12 mouse cellular contexts compared by ENCODE assay signal in genomic region chr10:41221204-41221603, GRCm38 (mm10).
DNase-seq lines count a peak whose midpoint lies in the region; ATAC-seq and TF ChIP-seq lines count a peak whose summit lies in the region.
"Had no signal": no experiment of that assay in that cellular context is flagged by ENCODE, and none has a peak within 500 bp of the region (broad histone marks: within the 10 kb centered on the region; RNA-seq: fewer than 3 reads in every experiment).

No protein-coding gene starts in this region.

- no peaks in the 10 kb centered on the region for H3K36me3 ChIP-seq in forebrain, embryonic 16.5 days (ENCODE audit: control insufficient read depth, insufficient read depth)
- 0 out of 2 replicates have a peak, but pooled peaks cover 2% of the 10 kb centered on the region for H3K36me3 ChIP-seq in forebrain, embryonic 15.5 days
- H3K36me3 ChIP-seq in midbrain, embryonic 14.5 days (ENCODE audit: control insufficient read depth, insufficient read depth, low read length) = no peaks in the 10 kb centered on the region; the same call in 1 of the 2 replicates
- peaks cover 5% of the 10 kb centered on the region; the same call in 1 of the 2 replicates for H3K36me3 ChIP-seq in midbrain, postnatal 0 days (ENCODE audit: insufficient read depth, low read length)
- H3K36me3 ChIP-seq: embryonic facial prominence, embryonic 12.5 days had no signal

- TF ChIP-seq POLR2A in brain, embryonic 14.5 days (IDR thresholded peaks at IDR 0.05; ENCODE audit: borderline replicate concordance, extremely low read depth, insufficient read depth, insufficient read length, poor library complexity, severe bottlenecking) = no peak

- H3K27ac ChIP-seq in forebrain, embryonic 16.5 days (ENCODE audit: low read length) = no peak overlapping the region
- no peak overlapping the region for H3K27ac ChIP-seq in forebrain, embryonic 15.5 days (replicated peaks)
- H3K27ac ChIP-seq in midbrain, embryonic 14.5 days (replicated peaks; ENCODE audit: low read depth, low read length) = no peak overlapping the region
- no peak overlapping the region for H3K27ac ChIP-seq in midbrain, postnatal 0 days (ENCODE audit: low read depth, low read length)
- H3K27ac ChIP-seq: embryonic facial prominence, embryonic 12.5 days; macrophage had no signal

- H3K4me1 ChIP-seq in forebrain, embryonic 16.5 days (replicated peaks; ENCODE audit: control insufficient read depth, insufficient read depth, low read length) = no peaks in the 10 kb centered on the region
- H3K4me1 ChIP-seq in forebrain, embryonic 15.5 days = no peaks in the 10 kb centered on the region
- no peaks in the 10 kb centered on the region for H3K4me1 ChIP-seq in midbrain, embryonic 14.5 days (ENCODE audit: control insufficient read depth, insufficient read depth, low read length)
- H3K4me1 ChIP-seq in midbrain, postnatal 0 days (ENCODE audit: insufficient read depth, low read length) = no peaks in the 10 kb centered on the region
- H3K4me1 ChIP-seq: embryonic facial prominence, embryonic 12.5 days had no signal

- no peak overlapping the region for H3K4me2 ChIP-seq in forebrain, embryonic 16.5 days (ENCODE audit: low read length)
- no peak overlapping the region for H3K4me2 ChIP-seq in forebrain, embryonic 15.5 days (replicated peaks)
- H3K4me2 ChIP-seq in midbrain, embryonic 14.5 days (ENCODE audit: low read length) = no peak overlapping the region
- no peak overlapping the region for H3K4me2 ChIP-seq in midbrain, postnatal 0 days (ENCODE audit: low read depth, low read length, poor library complexity, severe bottlenecking)
- H3K4me2 ChIP-seq: embryonic facial prominence, embryonic 12.5 days had no signal

- H3K9me3 ChIP-seq in forebrain, embryonic 16.5 days (ENCODE audit: control insufficient read depth, low read length) = no peaks in the 10 kb centered on the region
- no peaks in the 10 kb centered on the region for H3K9me3 ChIP-seq in forebrain, embryonic 15.5 days
- no peaks in the 10 kb centered on the region for H3K9me3 ChIP-seq in midbrain, embryonic 14.5 days (ENCODE audit: control insufficient read depth, low read length)
- no peaks in the 10 kb centered on the region for H3K9me3 ChIP-seq in midbrain, postnatal 0 days (ENCODE audit: low read length)
- H3K9me3 ChIP-seq: embryonic facial prominence, embryonic 12.5 days had no signal

- H3K9ac ChIP-seq in forebrain, embryonic 16.5 days (replicated peaks; ENCODE audit: low read depth, low read length) = no peak overlapping the region
- H3K9ac ChIP-seq in forebrain, embryonic 15.5 days (replicated peaks) = no peak overlapping the region
- H3K9ac ChIP-seq in midbrain, embryonic 14.5 days (replicated peaks; ENCODE audit: low read length) = no peak overlapping the region
- H3K9ac ChIP-seq in midbrain, postnatal 0 days (replicated peaks; ENCODE audit: low read length, poor library complexity, severe bottlenecking) = no peak overlapping the region
- H3K9ac ChIP-seq: embryonic facial prominence, embryonic 12.5 days; forebrain, postnatal 0 days had no signal

- H3K4me3 ChIP-seq in forebrain, embryonic 16.5 days (replicated peaks; ENCODE audit: low read length) = no peak overlapping the region
- H3K4me3 ChIP-seq in forebrain, embryonic 15.5 days = no peak overlapping the region
- no peak overlapping the region for H3K4me3 ChIP-seq in midbrain, embryonic 14.5 days (replicated peaks; ENCODE audit: low read depth, low read length)
- no peak overlapping the region for H3K4me3 ChIP-seq in midbrain, postnatal 0 days (ENCODE audit: low read depth, low read length)
- H3K4me3 ChIP-seq: embryonic facial prominence, embryonic 12.5 days had no signal

- WGBS in forebrain, embryonic 16.5 days = 56% methylated on average over 4 of the region's 4 CpGs
- WGBS in forebrain, embryonic 15.5 days = 66% methylated on average over 4 of the region's 4 CpGs
- WGBS in midbrain, embryonic 14.5 days = 64% methylated on average over 4 of the region's 4 CpGs
- 61% methylated on average over 4 of the region's 4 CpGs for WGBS in midbrain, postnatal 0 days

- peak; percentile 13 for DNase-seq in midbrain, embryonic 14.5 days
- DNase-seq in midbrain, postnatal 0 days (ENCODE audit: low spot score) = no peak
- DNase-seq in brain, embryonic 14.5 days (ENCODE audit: low read depth) = peak; percentile 53
- DNase-seq in thymus, postnatal 25 days = no peak
- no peak for DNase-seq in ovary, postnatal 10 days (ENCODE audit: low spot score)
- DNase-seq: forebrain, postnatal 0 days; gastrocnemius, postnatal 36 days; kidney, postnatal 10 days had no signal

- TF ChIP-seq CTCF in midbrain, postnatal 0 days (IDR thresholded peaks at IDR 0.05) = no peak
- no peak for TF ChIP-seq CTCF in brain, embryonic 14.5 days (IDR thresholded peaks at IDR 0.05; ENCODE audit: borderline replicate concordance, extremely low read depth, insufficient read depth, insufficient read length)

- no peaks in the 10 kb centered on the region for H3K27me3 ChIP-seq in forebrain, embryonic 16.5 days (replicated peaks; ENCODE audit: control insufficient read depth, insufficient read depth, low read length)
- no peaks in the 10 kb centered on the region for H3K27me3 ChIP-seq in forebrain, embryonic 15.5 days
- H3K27me3 ChIP-seq in midbrain, embryonic 14.5 days (ENCODE audit: control insufficient read depth, insufficient read depth, low read length) = no peaks in the 10 kb centered on the region
- no peaks in the 10 kb centered on the region for H3K27me3 ChIP-seq in midbrain, postnatal 0 days (ENCODE audit: insufficient read depth, low read length)
- H3K27me3 ChIP-seq: embryonic facial prominence, embryonic 12.5 days had no signal

- ATAC-seq in forebrain, embryonic 16.5 days = 0 out of 2 replicates have a peak, but pooled peaks have one; percentile 12
- ATAC-seq in forebrain, embryonic 15.5 days (replicated peaks) = no peak
- ATAC-seq in midbrain, embryonic 14.5 days (ENCODE audit: low FRiP score, low TSS enrichment) = no peak
- no peak for ATAC-seq in midbrain, postnatal 0 days (ENCODE audit: low FRiP score)
- ATAC-seq: forebrain, postnatal 0 days had no signal

Comparison
In these comparisons a context has a peak if more than half of its experiments do, and no peak if none do; other contexts are left out.
1. DNase-seq: peak in midbrain, embryonic 14.5 days (single experiment) and brain, embryonic 14.5 days (single experiment); none in midbrain, postnatal 0 days (single experiment), thymus, postnatal 25 days (single experiment) and ovary, postnatal 10 days (single experiment).